Mouse (Mus musculus): ENCODE measurements at regions not wholly inside any gene's neighbourhood (a gene's known extent, or its start where the extent isn't known, plus 50 kb on each side); places are given as distances from the start of the nearest gene placed in this dataset.
"Not testable (repeated sequence)": the region's sequence is repeated elsewhere in the genome, so short reads cannot be mapped to it uniquely, and the experiment has no call there.

DNA sequence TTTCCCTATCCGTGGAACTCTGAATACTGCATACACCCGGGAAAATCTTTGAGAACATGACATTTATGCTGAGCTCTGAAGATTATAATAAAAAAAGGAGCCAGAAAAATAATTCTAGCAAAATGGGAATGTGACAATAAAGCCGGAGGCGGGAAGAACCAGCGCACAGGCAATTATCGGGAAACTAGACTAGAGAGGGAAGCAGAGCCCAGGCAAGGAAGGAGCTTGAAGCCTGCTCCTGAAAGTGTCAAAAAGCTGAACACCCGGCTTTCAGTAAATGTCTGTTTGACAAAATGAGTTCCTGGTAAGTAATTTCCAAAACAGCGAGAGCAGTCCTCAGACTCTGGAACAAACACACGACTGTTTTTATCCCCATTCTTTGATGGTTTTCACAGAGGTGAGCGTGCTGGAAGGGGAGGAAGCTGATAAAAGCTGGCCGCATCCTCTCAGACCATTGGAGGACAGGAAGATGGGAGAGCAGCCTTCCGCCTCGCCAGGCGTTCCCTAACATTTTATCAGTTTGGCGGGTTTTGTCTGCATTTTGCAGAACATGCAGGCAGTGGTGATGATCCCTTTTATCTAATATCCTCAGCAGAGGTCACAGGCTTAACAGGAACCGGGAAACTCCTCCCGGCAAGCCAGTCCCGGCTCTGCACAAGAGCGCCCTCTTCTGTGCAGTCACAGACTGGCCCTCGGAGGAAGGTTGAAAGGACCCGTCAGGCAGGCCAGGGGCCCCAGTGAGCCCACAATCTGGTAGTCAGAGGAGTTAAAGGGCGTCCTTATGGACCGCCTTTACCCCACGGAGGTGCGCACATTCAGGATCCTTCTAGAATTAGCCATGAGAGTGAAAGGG, 201.3 kb upstream of the 1700056E22Rik start:
- peak; percentile 64 to 72 for DNase-seq (ENCODE audit: low spot score in 2 of 2)

DNA sequence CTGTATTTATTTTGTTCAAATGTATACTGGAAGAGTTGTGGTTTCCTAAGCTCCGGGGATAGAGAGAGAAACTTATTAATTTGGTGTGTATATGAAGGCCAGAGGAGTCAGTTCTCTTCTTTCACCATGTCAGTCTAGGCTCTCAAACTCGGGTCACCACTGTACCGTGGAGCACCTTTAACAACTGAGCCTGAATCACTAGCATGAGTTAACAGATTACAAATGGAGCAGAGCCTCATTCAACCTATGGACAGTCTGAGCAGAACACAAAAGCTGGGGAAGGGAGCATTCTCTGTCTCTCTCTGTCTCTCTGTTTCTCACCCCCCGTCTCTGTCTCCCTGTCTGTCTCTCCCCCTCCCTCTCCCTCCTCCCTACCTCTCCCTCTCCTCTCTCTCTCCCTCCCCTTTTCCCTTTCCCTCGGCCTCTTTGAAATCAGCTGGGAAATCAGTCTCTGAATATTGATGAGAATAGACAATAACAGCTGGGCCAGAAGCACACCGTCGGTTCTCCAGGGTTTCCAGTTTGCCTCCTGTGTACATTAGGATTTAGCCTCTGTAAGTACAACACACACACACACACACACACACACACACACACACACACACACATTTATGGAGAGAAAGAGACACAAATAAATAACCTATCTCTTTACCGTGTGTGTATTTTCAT, 200.4 kb upstream of the 1700056E22Rik start:
- DNase-seq (ENCODE audit: low spot score in 2 of 2): no peak

DNA sequence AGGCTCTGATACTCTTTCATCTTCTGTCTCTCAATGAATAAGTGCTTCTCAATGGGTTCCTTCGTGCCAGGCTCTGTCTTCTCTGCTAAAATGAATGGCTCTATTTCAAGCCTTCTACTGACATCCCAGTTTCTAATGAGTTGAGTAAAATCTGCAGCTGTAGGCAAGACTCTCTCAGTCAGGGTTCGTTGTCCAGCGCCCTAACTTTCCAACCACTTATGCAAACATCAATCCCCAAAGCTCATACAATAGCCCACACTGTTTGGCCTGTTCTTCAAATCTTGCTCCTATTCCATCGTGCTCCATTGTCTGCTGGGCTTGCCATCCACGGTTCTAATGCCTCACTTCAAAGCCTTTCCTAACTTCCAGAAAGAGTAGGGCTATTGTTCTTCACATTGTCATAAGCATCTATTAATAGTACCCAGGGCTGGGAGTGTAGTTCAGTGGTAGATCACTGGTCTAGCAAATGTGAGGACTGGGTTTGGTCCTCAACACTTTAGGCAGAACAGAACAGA, 199.7 kb upstream of the 1700056E22Rik start:
- no peak for DNase-seq (ENCODE audit: low spot score in 2 of 2)

DNA sequence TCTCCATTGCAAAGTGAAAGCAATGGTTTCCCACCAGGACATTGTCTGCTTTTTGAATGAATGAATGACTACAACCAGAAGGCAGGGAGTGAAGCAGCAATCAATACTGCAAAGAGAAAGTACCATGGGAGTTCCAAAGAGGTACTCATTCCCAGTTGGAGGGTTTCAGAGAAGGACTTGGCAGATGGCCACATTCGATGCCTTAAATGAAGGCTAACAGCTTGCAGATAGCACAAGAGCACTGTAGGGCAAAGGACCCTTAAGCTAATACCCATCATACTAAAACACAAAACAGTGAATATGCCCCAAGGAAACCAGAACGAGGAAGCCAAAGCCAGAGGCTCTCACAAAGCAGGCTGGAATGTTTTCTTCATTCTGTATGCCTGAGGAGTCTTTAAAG, 188.2 kb upstream of the 1700056E22Rik start:
- DNase-seq (ENCODE audit: low spot score in 2 of 2): no peak

DNA sequence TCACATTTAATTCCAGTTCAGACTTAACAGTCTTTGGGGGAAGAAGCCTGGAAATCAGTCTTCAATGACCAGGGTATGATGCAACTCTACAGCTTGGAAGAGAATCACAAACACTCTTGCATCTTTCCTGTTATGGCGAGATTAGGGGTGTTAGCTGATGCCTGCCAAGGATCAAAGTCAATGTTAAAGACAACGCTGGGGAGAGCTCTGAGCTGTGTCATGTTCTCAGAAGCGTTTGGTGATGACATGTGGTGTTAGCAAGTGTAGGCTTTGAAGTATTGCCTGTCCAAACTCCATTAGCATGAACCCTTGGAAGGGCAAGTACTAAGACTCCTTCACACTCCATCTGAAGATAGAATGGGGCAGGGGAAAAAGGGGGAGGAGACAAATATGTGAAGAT, 187.7 kb upstream of the 1700056E22Rik start:
- no peak for DNase-seq (ENCODE audit: low spot score in 2 of 2)

DNA sequence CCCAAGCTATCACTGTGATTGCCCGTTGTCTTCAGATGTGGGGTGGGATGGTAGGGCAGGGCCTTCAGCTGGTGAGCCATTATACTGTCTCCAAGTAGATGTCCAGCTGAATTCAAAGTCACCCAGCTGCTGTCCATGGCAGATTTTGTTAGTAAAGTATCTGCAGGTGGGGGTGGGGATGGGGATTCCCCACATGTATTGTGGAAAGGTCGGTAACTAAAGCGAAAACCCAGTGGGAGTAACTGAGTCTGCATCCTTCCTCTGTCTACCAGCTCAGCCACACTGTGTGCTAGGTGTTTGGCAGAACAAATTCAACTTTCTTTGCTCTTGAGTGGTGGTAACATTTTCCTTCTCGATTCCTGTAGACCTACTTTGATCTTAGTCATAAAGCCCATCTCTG, 163.2 kb upstream of the 1700056E22Rik start:
- DNase-seq (ENCODE audit: low spot score in 2 of 2): no peak

DNA sequence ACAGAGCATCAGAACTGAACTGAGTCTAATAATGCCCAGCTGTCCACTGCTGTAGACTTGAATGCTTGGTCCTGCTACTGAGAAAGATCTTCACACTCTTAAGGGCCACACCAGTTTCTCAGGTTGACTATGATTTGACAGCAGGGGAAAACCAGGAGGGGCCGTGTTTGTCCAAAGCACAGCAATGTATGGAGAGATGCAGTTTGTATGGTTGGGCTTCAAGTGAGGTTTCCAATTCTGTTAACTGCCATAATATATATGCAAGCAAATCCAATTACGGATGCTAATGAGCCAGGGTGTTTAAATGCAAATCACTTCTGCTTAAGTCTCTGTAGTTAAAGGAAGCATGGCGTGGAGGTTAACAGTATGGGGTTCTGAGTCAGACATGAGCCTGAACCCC, 157.2 kb upstream of the 1700056E22Rik start:
- no peak for DNase-seq (ENCODE audit: low spot score in 2 of 2)

DNA sequence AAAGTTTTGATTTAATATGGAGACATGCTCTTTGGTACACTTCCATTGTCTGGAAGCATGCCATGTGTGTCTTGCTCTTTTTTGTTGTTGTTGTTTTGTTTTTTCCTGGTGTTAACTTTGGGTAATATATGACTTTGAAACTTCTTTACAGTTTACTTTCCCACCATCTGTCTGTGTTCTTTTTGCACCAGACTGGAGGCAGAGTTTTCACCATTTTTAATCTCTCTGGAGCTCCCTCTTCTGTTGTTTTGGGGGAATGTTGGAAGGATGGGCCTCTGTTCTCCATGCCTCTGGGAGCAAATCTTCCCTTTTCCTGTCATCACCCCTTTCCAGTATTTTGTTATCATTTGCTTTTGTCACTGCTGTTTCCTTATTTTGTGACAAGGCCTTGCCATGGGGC, 153.5 kb upstream of the 1700056E22Rik start:
- no peak for DNase-seq (ENCODE audit: low spot score in 2 of 2)

DNA sequence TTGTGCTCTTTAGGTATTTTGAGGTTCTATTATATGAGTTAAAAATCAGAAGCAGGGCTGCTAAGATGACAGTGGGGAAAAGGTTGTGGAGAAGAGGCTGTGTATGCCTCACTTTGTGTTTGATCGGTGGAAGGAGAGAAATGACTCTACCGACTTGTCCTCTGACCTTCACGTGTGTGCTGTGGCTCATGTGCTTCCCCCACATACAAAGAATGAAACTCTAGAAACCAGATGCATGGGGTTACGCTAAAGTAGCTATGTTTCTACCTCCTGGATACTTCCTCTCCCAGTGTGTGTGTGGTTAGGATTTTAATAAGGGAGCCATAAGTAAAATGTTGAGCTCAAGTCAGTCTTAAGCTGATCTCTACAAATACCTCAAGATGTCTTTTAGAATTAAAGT, 148.1 kb upstream of the 1700056E22Rik start:
- DNase-seq (ENCODE audit: low spot score in 2 of 2): no peak

DNA sequence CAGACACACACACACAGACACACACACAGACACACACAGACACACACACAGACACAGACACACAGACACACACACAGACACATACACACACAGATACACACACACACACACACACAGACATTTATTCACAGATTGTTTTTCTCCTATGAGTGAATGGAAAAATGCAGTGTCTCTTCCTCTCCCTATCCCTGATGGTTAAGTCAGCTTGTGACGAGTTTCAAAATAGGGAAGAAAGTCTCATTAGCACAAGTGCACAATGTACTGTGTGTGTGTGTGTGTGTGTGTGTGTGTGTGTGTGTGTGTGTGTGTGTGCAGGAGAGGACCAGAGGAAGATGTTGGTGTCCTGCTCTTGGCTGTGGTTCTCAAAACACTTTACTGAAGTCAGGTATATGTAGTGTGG, 140.3 kb upstream of the 1700056E22Rik start:
- DNase-seq (ENCODE audit: low spot score in 2 of 2): not testable (repeated sequence)

DNA sequence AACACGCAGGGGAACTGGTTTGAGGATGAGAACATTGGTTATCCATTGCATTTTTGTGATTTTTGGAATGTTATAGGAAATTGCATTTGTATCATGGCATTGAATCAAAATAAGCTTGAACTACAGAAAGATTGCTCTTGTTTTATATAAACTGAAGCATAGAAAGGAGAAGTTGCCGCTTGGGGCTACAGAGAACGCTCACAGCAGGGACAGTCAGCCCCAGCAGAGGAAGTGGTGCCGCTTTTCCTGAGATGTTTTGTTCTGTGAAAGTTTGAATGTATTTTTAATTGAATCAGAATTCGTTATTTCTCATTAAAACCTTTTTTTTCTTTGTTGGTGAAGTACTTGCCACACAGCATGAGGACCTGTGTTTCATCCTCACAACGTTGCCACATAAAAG, 139.6 kb upstream of the 1700056E22Rik start:
- no peak for DNase-seq (ENCODE audit: low spot score in 2 of 2)

DNA sequence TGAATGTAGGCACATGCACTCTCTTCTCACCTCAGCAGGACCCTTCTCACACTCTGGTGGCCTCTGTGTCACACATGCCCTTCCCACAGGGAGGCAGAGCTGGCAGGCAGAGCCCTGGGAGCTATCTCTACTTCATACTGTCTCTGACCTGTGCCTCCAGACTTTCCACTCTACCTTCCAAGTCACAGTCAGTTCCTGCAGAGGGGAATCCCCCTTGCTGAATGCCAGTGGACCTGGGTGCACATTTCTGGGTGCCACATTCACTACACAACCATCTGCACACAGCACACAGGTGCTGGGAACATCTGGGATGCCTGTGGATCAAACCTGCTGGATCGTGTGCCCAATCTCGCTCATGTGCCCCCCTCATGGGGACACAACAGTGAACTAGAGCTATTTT, 138.9 kb upstream of the 1700056E22Rik start:
- no peak for DNase-seq (ENCODE audit: low spot score in 2 of 2)

DNA sequence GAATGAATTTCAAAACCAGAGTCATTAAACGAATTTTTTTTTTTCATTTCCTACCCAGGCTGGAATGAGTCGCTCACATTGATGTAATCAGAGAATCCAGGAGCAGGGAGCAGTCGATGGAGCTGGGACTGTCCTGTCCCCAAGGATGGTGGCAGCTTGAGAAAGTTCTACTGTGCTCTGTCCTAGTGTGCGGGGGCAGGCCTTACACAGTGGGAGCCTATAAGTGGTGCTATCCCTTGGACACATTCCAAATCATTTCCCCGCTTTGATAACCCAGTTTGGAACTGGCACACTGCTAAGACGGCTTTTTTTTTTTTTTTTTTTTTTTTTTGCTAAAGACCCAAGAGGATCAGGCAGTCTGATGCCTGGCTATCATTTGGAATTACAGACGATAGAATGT, 137.5 kb upstream of the 1700056E22Rik start:
- DNase-seq (ENCODE audit: low spot score in 2 of 2): no peak

DNA sequence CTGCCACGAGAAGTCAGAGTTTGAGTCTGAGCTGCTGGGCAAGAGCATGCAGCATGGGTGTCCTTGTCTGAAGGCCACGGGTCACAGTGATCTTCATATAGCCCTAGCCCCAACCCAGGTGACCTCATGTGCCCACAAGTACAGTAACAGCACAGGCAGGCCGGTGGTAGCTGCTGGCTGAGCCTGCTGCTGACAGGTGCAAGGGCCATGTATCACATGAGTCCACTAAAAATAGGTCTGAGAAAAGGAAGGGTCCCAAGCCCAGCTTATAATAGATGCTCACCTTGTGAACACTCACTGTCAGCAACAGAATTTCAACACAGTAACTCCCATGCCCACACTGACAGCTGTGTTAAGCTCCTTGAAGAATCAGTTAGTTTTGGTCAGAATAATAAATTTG, 136.8 kb upstream of the 1700056E22Rik start:
- no peak for DNase-seq (ENCODE audit: low spot score in 2 of 2)

DNA sequence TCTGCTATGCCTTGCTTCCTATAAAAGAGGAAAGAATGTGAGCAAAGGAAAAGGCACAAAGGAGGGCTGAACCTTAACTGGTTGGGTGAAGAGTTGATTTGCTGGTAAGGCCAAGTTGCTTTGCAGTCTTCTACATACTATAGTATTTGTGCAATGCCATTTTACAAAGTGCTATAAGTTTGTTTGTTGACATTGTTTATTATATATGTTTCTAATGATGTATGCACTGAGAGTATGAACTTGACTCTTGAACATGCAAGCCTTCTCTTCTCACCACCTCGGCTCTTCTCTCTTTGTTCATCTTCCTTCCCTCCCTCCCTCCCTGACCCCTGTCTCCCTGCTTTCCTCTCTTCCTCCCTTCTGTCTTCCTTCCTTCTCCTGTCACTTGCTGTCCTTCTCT, 135.9 kb upstream of the 1700056E22Rik start:
- no peak for DNase-seq (ENCODE audit: low spot score in 2 of 2)

DNA sequence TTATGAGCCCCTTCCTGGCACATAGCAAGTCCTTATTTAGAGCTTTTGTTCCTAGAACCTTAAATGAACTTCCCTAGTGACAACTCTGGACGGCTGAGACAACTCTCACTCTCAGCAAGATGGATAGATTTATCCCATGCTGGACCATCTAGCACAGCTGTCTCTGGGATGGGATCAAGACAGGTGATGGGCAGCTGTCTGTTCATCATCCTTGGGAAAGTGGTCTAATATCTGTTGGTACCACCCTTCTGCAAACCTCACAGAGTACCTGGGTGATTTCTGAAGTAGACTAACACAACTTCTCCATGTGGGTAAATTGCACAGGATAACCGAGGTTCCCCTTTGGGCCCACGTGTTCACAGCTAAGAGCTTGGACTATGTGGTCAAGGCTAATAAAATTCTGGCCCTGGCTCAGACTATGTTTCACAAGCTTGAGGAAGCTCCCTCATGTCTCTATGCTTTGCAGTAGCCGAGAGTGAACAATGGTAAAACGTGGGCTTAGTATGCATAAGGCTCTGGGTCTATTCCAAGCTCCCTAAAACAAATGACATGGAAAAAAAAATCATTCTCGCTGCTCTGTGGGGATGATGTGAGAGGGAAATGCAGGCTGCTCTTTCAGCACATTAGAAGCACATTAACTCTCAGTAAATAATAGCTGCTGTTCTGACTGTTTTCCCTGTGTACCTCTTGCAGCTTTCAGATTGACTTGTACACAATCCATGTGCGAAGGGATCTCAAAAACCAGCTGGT, 135.1 kb upstream of the 1700056E22Rik start:
- DNase-seq (ENCODE audit: low spot score in 2 of 2): no peak

DNA sequence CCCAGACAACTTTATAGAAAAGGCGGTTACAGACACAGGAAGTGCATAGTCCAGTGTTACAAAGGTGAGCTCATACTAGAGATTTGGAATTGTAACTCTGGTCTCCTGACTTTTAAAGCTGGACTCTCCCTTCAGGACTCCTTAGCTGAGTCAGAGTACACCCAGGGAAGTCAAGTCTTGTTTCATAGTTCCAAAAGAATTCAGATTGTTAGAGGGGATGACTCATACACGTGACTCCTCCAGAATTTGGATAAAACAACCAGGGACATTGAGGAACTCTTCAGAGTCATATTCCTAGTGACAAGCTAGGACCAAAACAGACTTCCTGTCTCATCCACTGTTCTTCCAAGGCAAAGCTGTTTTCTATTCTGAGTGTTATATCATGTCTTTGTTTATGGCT, 132.8 kb upstream of the 1700056E22Rik start:
- DNase-seq (ENCODE audit: low spot score in 2 of 2): no peak

DNA sequence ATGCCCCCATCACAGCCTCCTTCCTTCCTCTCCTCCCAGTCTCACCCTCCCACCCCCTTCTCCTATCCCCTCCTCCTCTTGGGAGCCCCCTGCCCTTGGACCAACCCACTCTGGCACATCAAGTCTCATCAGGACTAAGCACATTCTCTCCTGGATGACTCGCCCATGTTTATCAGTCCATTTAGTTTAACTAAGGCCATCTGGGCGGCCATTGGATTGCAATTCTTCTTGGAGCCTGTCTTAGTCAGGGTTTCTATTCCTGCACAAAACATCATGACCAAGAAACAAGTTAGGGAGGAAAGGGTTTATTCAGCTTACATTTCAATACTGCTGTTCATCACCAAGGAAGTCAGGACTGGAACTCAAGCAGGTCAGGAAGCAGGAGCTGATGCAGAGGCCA, 128.4 kb upstream of the 1700056E22Rik start:
- not testable (repeated sequence) for DNase-seq (ENCODE audit: low spot score in 2 of 2)

DNA sequence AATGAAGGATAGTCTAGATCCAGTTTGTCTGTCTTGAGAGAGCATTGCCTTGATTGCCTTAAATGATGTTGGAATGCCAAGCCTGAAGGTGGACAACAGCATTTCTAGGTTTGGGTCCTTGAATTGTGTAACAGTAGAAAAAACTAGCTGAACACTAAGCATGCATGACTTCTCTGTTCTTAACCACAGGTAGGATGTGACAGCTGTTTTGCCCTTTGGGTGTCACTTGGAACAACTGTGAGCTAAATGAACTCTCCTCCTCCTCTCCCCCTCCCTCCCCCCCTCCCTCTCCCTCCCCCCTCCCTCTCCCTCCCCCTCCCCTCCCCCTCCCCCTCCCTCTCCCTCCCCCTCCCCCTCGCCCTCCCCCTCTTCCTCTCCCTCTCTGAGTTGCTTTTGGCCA, 113.6 kb upstream of the 1700056E22Rik start:
- DNase-seq (ENCODE audit: low spot score in 2 of 2): no peak

DNA sequence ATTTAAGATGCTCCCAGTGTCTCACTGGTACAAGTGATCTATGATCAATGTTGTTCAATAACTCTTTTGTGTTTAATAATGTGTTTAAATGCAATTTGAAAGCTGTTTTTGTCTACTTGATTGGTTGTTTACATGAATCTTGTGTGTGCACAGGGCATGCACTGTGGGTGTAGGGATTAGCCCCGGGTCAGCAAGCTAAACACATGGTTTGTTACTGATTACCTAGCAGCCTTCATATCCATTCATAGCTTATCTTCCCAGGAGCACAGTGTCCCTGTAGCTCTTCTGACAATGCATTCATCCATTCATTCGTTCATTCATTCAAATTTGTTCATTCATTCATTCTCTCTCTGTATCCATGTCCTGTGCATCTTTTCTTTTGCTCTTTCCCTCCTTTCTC, 108.9 kb upstream of the 1700056E22Rik start:
- DNase-seq (ENCODE audit: low spot score in 2 of 2): no peak

DNA sequence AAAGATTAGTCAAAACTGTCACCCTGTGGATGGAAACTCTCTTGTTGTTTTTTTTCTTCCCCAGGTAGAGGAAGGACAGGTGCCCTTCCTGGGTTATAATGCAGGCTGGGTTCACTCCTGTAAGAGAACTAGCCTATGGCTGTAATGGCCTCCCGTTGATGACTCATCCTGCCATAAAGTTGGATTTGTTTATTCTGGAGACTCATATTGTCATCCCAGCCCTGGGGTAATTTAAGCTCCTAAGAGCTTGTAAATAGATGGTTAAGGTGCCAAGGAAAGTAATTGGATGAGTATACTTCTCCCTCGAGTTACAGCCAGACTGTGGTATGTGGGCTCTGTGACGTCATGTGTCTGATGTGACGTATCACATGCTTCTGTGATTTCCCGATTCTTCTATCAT, 106.4 kb upstream of the 1700056E22Rik start:
- DNase-seq (ENCODE audit: low spot score in 2 of 2): no peak

DNA sequence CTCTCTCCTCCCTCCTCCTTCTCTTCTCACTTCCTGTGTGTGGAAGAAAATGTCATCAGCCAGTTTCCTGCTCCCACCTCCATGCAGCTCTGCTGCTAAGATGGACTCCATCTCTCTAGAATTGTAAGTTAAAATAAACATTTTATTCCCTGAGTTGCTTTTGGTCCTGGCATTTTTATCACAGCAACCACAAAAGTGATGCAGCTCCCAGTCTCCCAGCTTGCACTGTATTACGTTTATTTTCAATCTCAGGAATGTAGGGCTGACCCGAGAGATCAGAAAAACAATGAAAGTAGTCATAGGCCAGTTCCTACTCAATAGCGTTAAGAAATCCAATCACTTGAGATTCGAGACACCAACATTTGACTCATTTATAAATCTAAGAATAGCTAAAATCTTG, 106.0 kb upstream of the 1700056E22Rik start:
- DNase-seq (ENCODE audit: low spot score in 2 of 2): no peak
